Mouse (Mus musculus): ENCODE measurements around the gene Dpy19l3.

DNA sequence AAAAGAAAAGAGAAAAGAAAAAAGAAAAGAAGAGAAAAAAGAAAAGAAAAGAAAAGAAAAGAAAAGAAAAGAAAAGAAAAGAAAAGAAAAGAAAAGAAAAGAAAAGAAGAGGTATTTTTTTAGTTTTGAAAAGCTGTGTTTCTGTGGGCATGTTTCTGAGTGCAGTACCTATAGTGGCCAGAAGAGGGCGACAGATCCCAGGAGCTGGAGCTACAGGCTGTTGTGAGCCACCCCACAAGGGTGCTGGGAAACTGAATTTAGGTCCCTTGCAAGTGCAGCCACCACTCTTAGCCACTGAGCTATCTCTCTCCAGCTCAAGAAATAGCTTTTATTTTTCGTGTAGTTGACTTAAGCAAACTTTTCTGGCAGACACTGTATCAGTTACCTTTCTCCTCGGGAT, 95.1 kb downstream of the Dpy19l3 start:
- TF ChIP-seq POLR2A (IDR thresholded peaks at IDR 0.05; ENCODE audit: insufficient read depth, low read depth, low read length) (no peak), CTCF (IDR thresholded peaks at IDR 0.05) (peak; percentile 84)
